Mouse (Mus musculus): ENCODE data around the gene Prkcz. TPM values are rescaled to one million over a fixed set of nuclear protein-coding genes. Genes with fewer than 3 reads are reported as not detected.
A peak's percentile ranks its signal among the peaks of the same experiment; 100 is the strongest.

Prkcz gene
- polyA plus RNA-seq, 1 experiment from 2014 or later = 3.0 TPM

- TF ChIP-seq EP300 (IDR thresholded peaks at IDR 0.05; ENCODE audit: low read depth) (no peak), CTCF (IDR thresholded peaks at IDR 0.05; ENCODE audit: low read depth) (peak; percentile 33)
- peak overlapping the region; percentile 74 for H3K4me2 ChIP-seq (ENCODE audit: low read depth, low read length)
- peak overlapping the region; percentile 39 for H3K4me3 ChIP-seq (ENCODE audit: low read depth, low read length)
- H3K4me1 ChIP-seq (ENCODE audit: insufficient read depth) = peaks cover 31% of the 10 kb centered on the region
- peak overlapping the region; percentile 78 for H3K9ac ChIP-seq (replicated peaks)
- H3K27me3 ChIP-seq (ENCODE audit: insufficient read depth, low read length) = no peaks in the 10 kb centered on the region
- DNase-seq = peak; percentile 98
- whole genome bisulfite sequencing (ENCODE audit: insufficient replicate concordance) = under 1% methylated on average over 69 of the region's 116 CpGs
- ATAC-seq = peak; percentile 97
- H3K27ac ChIP-seq (ENCODE audit: low read depth) = peak overlapping the region; percentile 91
- no peaks in the 10 kb centered on the region for H3K36me3 ChIP-seq (replicated peaks; ENCODE audit: insufficient read depth, low read length)
- no peaks in the 10 kb centered on the region for H3K9me3 ChIP-seq (ENCODE audit: low read length)
Measured at GRCm38 (mm10) chr4:155222841-155223593, 138.1 kb downstream of the Prkcz start.

GRCm38 (mm10) chr4:155222552-155222840 lies 138.7 kb downstream of the Prkcz start, which contains the start of gene Ski:
TSS of gene Ski (minus strand) at chr4:155222592.
- TF ChIP-seq EP300 (IDR thresholded peaks at IDR 0.05; ENCODE audit: low read depth) = no peak
- TF ChIP-seq CTCF (IDR thresholded peaks at IDR 0.05; ENCODE audit: low read depth) = no peak
- Histone ChIP-seq H3K4me1 (ENCODE audit: insufficient read depth) (peaks cover 36% of the 10 kb centered on the region), H3K4me2 (ENCODE audit: low read depth, low read length) (peak within 1 kb of the TSS; percentile 74), H3K27ac (ENCODE audit: low read depth) (peak within 1 kb of the TSS; percentile 91), H3K4me3 (ENCODE audit: low read depth, low read length) (peak within 1 kb of the TSS; percentile 64), H3K27me3 (ENCODE audit: insufficient read depth, low read length) (no peaks in the 10 kb centered on the region), H3K9ac (replicated peaks) (peak within 1 kb of the TSS; percentile 78), H3K36me3 (replicated peaks; ENCODE audit: insufficient read depth, low read length) (no peaks in the 10 kb centered on the region), H3K9me3 (ENCODE audit: low read length) (no peaks in the 10 kb centered on the region)
- WGBS (ENCODE audit: insufficient replicate concordance) = 0% methylated on average over 38 of the region's 63 CpGs
- no peak for DNase-seq
- no peak for ATAC-seq

- Histone ChIP-seq H3K36me3 (replicated peaks; ENCODE audit: insufficient read depth, low read length) (no peaks in the 10 kb centered on the region), H3K4me2 (ENCODE audit: low read depth, low read length) (peak overlapping the region; percentile 74), H3K4me1 (ENCODE audit: insufficient read depth) (peaks cover 40% of the 10 kb centered on the region), H3K27ac (ENCODE audit: low read depth) (peak overlapping the region; percentile 91), H3K9ac (replicated peaks) (peak overlapping the region; percentile 78), H3K9me3 (ENCODE audit: low read length) (no peaks in the 10 kb centered on the region), H3K4me3 (ENCODE audit: low read depth, low read length) (peak overlapping the region; percentile 64), H3K27me3 (ENCODE audit: insufficient read depth, low read length) (no peaks in the 10 kb centered on the region)
- peak; percentile 61 for DNase-seq
- TF ChIP-seq EP300 (IDR thresholded peaks at IDR 0.05; ENCODE audit: low read depth) = no peak
- TF ChIP-seq CTCF (IDR thresholded peaks at IDR 0.05; ENCODE audit: low read depth) = no peak
- whole genome bisulfite sequencing (ENCODE audit: insufficient replicate concordance) = under 1% methylated on average over 87 of the region's 93 CpGs
- no peak for ATAC-seq
Measured at GRCm38 (mm10) chr4:155221599-155222551, 139.3 kb downstream of the Prkcz start.

DNA sequence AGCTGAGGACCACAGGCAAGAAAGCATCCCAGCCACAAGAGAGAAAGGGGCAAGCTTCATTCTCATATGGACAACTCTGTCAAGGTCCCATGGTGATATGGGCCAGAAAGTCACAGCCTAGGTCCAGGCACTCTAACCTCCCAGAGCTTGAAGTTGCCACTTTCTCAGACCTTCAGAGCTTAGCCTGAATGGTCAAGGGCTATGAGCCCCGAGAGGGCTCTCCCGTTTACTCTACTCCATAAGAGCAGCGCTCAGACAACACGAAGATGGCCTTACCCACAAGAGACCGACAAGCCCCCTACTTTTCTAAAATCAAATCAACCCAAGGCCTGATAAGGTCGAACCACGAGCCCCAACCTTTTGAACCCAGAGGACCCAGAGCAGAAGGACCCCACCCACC lies 140.1 kb downstream of the Prkcz start:
- Histone ChIP-seq H3K4me3 (ENCODE audit: low read depth, low read length) (peak overlapping the region; percentile 64), H3K4me2 (ENCODE audit: low read depth, low read length) (peak overlapping the region; percentile 74), H3K36me3 (replicated peaks; ENCODE audit: insufficient read depth, low read length) (no peaks in the 10 kb centered on the region), H3K27ac (ENCODE audit: low read depth) (0 out of 2 replicates have a peak overlapping the region, but pooled peaks have one; percentile 91), H3K9ac (replicated peaks) (peak overlapping the region; percentile 78), H3K27me3 (ENCODE audit: insufficient read depth, low read length) (no peaks in the 10 kb centered on the region), H3K4me1 (ENCODE audit: insufficient read depth) (peaks cover 48% of the 10 kb centered on the region), H3K9me3 (ENCODE audit: low read length) (no peaks in the 10 kb centered on the region)
- ATAC-seq (no peak), DNase-seq (no peak)
- TF ChIP-seq EP300 (IDR thresholded peaks at IDR 0.05; ENCODE audit: low read depth) (no peak), CTCF (IDR thresholded peaks at IDR 0.05; ENCODE audit: low read depth) (no peak)
- 2% methylated on average over 7 of the region's 7 CpGs for WGBS (ENCODE audit: insufficient replicate concordance)

- Histone ChIP-seq H3K4me3 (ENCODE audit: low read depth, low read length) (peak overlapping the region; percentile 64), H3K9me3 (ENCODE audit: low read length) (no peaks in the 10 kb centered on the region), H3K4me2 (ENCODE audit: low read depth, low read length) (peak overlapping the region; percentile 74), H3K27me3 (ENCODE audit: insufficient read depth, low read length) (no peaks in the 10 kb centered on the region), H3K4me1 (ENCODE audit: insufficient read depth) (peaks cover 54% of the 10 kb centered on the region), H3K9ac (replicated peaks) (peak overlapping the region; percentile 78), H3K36me3 (replicated peaks; ENCODE audit: insufficient read depth, low read length) (no peaks in the 10 kb centered on the region), H3K27ac (ENCODE audit: low read depth) (peak overlapping the region; percentile 30; the same call in 1 of the 2 replicates)
- ATAC-seq (no peak), DNase-seq (no peak)
- no peak for TF ChIP-seq CTCF (IDR thresholded peaks at IDR 0.05; ENCODE audit: low read depth)
- TF ChIP-seq EP300 (IDR thresholded peaks at IDR 0.05; ENCODE audit: low read depth) = no peak
- WGBS (ENCODE audit: insufficient replicate concordance) = 20% methylated on average over 14 of the region's 14 CpGs
Measured at GRCm38 (mm10) chr4:155220213-155221100, 140.7 kb downstream of the Prkcz start.
